Mouse (Mus musculus): ENCODE data around the gene Oas1e.

DNA sequence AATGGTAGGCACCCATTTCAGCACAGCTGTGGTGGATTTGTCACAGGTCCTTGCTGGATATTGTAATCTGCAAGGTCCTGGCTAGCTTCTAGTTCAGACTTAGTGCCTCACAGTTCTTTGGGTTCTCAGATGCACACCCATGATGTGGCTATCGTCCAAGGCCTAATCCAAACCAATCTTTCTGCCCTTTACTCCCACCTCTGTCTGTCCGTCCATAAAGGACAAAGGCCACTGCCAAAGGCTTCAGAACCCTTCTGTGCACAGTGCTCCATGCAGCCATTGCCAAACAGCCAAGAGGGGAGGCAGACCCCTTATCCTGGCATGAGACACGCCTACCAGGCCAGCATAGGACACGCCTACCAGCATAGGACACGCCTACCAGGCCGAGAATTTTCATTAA, 13.8 kb upstream of the Oas1e start:
- TF ChIP-seq POLR2AphosphoS2 (IDR thresholded peaks at IDR 0.05; ENCODE audit: low read length), result no peak
- no peak for TF ChIP-seq CTCF (IDR thresholded peaks at IDR 0.05 in 2 of 3, conservative IDR thresholded peaks at IDR 0.05 in 1 of 3; ENCODE audit: control insufficient read depth in 1 of 3, insufficient read depth in 1 of 3, low read depth in 2 of 3, low read length in 3 of 3, poor library complexity in 1 of 3, severe bottlenecking in 1 of 3)
- no peak for TF ChIP-seq MAFK (IDR thresholded peaks at IDR 0.05; ENCODE audit: borderline replicate concordance, low read depth, low read length)
- no peak for TF ChIP-seq POLR2A (IDR thresholded peaks at IDR 0.05; ENCODE audit: control insufficient read depth in 1 of 2, insufficient read depth in 1 of 2, low read depth in 1 of 2, low read length in 2 of 2, poor library complexity in 1 of 2)
- TF ChIP-seq ZC3H11A (IDR thresholded peaks at IDR 0.05; ENCODE audit: low read depth, low read length), result no peak
- no peak for TF ChIP-seq CHD2 (IDR thresholded peaks at IDR 0.05; ENCODE audit: low read length)
- no peak for TF ChIP-seq E2F4 (IDR thresholded peaks at IDR 0.05; ENCODE audit: borderline replicate concordance, low read depth, low read length)
- no peak for TF ChIP-seq MYC (IDR thresholded peaks at IDR 0.05; ENCODE audit: low read depth, low read length)
- TF ChIP-seq USF1 (IDR thresholded peaks at IDR 0.05; ENCODE audit: low read depth, low read length), result no peak
- TF ChIP-seq ETS1 (IDR thresholded peaks at IDR 0.05; ENCODE audit: low read depth, low read length), result no peak
- no peak for TF ChIP-seq GATA1 (IDR thresholded peaks at IDR 0.05; ENCODE audit: low read depth, low read length)
